Mouse (Mus musculus) adrenal gland, postnatal 4 days (tissue): ENCODE data around the gene C1qtnf7. TPM values are rescaled to one million over a fixed set of nuclear protein-coding genes. Genes with fewer than 3 reads are reported as not detected.

Experiments used
- DNase-seq, 2 experiments: peaks; one replicate each; pipeline ENCODE4 v3.0.0; 2021 to 2022; ENCODE audit warnings: low spot score in 2 of 2, mixed read lengths in 2 of 2
- long read RNA-seq, 2 experiments: library from polyadenylated mRNA; stranded (forward); transcript quantifications; one replicate each; pipeline ENCODE4 v2.0.0; 2021
- total RNA-seq, 2 experiments: library from RNA; stranded (reverse); gene quantifications; 2 replicates each; pipeline ENCODE4 v1.2.3; 2021

The C1qtnf7 gene
- 10 to 100 TPM in 1 of 2 experiments, 1 to 10 TPM in 1; 8.6 to 11.7 TPM for total RNA-seq
- long read RNA-seq, experiment 1, partial matches to known transcripts = 0 of 6 reads
- long read RNA-seq, experiment 1, other reads (novel, unspliced or antisense) = 4 of 6 reads
- long read RNA-seq, experiment 2, transcript C1qtnf7-201 (3 exons, 3,879 nt) = major isoform, 10 of 19 reads
- long read RNA-seq, experiment 2, partial matches to known transcripts = 1 of 19 reads
- long read RNA-seq, experiment 2, other reads (novel, unspliced or antisense) = 8 of 19 reads

- DNase-seq = no peak
Observed at GRCm38 (mm10) chr5:43515401-43515976, at the start of gene C1qtnf7. C1qtnf7 (plus strand) TSS chr5:43515538.

- DNase-seq = no peak
Observed at GRCm38 (mm10) chr5:43466762-43467161, 48.6 kb upstream of the C1qtnf7 start.

DNA sequence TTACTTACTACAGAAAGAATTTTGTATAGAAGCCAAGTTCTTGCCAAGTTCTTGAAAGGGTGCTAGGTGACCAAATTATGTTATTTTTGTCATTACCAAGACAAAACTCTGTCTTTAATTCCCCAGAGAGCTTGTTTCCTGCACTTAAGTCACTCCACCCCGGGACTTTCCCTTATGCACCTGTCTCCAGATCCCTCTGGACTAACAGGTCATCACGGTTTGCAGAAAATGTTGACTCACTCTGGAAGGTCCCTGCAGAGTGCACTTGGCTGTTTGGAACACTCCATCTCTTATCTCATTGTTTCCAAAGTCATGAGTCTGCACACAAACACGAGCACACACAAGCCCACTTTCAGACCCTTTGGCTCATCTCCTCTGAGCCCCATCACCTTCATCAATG is 48.1 kb upstream of the C1qtnf7 start:
- no peak for DNase-seq

- DNase-seq = no peak
Observed at GRCm38 (mm10) chr5:43468937-43469336, 46.4 kb upstream of the C1qtnf7 start.

- DNase-seq = no peak
Observed at GRCm38 (mm10) chr5:43477953-43478352, 37.4 kb upstream of the C1qtnf7 start.

GRCm38 (mm10) chr5:43480046-43480445 is 35.3 kb upstream of the C1qtnf7 start:
- DNase-seq = no peak

DNA sequence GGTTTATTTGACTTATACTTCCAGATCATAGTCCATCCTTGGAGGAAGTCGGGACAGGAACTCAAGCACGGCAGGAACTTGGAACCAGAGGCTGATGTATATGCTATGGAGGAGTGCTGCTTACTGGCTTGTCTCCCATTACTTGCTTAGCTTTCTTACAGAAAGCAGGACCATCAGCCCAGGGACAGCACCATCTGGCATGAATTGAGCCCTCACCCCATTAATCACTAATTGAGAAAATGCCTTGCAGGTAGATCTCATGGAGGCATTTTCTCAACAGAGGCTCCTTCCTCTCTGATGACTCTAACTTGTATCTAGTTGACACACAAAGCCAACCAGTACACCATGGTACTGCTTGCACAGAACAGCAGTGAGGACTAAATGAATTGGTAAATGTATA is 34.6 kb upstream of the C1qtnf7 start:
- no peak for DNase-seq

GRCm38 (mm10) chr5:43481824-43482223 is 33.5 kb upstream of the C1qtnf7 start:
- no peak for DNase-seq

DNA sequence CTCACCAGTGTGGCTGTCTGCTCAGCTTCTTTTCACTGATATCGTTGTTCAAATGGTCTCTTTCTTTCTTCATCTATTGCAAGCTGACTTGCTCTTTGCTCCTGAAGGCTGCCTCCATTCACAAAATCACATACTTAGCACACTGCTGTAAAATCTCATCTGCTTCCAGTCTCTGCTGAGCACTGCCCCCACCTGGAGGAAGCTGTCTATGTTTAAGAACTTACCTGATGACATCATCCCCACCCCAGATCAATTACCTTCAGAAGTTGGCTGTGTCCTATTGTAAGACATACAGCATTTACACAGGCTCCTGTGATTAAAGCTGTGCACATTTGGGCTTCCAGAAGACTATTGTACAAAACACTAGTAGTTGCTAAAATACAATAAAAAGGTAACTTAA is 13.5 kb upstream of the C1qtnf7 start:
- no peak for DNase-seq

- no peak for DNase-seq
Observed at GRCm38 (mm10) chr5:43504243-43504786, 11.0 kb upstream of the C1qtnf7 start.

DNA sequence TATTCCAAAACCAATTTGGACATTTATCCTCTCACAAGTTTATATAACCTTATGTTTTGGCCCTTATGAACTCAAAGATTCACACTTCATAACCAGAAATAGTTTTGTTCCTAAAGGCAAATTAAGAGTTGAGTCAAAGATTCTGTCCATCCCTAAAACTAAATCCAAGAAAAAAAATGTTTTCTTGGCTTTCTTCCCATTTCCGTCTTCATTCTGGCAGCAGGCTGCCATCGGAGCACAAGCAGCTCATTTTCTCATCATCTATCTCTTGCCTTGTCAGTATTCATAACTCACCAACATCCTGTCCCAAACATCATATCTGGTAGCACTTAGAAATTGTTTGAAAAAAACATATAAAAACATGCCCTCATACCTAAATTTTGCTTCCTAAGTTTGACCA is 6.9 kb upstream of the C1qtnf7 start:
- no peak for DNase-seq

DNA sequence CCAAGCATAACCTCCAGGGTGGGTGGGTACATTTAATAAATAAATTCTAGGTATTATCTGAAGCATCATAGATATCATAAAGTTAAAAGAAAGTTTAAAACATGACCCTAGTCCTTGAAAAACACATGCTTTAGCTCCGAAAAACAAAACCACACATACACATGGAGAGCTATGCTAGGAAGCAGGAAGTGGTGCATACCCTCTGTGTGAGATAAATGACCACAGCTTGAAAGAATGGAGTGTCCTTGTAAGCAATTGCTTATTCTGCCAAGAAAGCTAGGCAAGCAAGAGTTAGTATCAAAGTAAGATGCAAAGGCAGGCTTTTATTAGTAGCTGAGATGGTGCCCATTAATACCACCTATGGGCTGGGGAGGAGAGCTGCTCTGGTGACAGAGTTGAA is 6.4 kb upstream of the C1qtnf7 start:
- DNase-seq = no peak

DNA sequence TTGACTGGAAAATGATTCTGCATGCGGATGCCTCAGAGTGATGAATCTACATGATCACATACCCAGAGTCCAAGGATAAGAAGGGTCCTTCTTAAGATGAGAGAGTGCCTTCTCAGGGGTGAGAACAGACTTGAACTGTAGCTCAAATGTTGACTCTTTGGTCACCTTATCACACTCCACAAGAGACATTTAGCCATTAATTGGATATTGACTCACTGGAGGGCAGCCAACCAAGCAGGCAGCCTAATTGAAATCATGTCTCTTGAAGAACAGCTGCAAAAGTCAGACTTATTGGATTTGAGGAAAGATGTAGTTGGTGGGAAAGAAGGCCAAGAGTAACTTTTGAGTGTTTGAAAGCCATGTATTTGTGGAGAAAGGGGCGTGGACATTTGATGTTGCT is 4.2 kb upstream of the C1qtnf7 start:
- DNase-seq = no peak

DNA sequence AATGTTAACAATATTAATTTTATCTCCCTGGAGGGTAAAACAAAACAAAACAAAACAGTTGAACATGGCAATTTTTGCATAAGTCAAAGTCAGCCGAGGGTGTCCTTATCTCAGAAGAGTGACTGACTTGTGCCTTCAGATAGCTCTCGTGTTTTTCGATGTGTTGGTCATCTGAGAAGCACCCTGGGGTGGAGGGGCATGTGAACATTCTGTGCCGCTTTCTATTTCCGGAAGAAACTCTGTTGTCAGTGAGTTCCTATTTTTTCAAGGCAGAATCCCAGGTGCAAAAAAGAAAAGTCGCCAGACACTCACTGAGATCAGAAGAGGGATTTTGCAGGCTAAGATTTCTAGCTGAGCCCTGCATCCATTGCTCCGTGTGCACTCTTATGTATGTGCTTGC is 1.2 kb downstream of the C1qtnf7 start:
- no peak for DNase-seq

GRCm38 (mm10) chr5:43517313-43517712 is 2.0 kb downstream of the C1qtnf7 start:
- no peak for DNase-seq

DNA sequence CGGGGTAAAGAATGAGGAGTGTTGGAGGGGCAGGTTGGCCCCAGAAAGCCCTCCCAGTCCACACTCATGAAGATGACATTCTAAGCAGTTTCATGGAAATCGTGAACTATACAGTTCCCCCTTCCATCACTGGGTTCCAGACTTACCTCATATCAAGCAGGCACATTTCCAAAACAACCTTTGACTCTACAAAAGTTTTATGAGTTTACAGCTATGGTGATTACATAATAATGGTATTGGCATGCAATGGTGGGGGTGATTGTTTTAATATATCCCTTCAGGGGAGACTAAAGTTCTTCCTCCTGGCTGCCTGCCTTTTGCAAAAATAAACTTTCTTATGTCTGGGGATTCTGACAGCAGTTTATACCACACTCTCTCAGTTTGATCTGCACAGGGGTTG is 4.6 kb downstream of the C1qtnf7 start:
- DNase-seq = no peak

GRCm38 (mm10) chr5:43521369-43521768 is 6.0 kb downstream of the C1qtnf7 start:
- no peak for DNase-seq

DNA sequence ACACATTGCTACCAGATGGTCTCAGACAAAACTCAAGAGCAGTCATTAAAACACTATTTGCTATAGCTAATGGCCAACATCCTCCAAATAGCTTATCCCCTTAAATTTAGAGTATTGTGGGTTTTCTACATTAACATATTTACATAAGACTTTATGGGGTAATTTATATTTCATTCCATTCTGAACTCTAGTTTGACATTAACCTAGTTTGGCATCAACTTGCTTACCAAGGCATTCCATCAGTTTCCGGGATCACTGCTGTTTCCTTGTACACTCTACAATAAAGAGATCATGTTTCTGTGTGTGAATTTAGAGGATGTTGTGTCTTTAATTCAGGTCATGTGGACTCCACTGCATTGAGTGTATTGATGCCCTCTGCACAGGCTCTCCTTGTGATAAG is 7.5 kb downstream of the C1qtnf7 start:
- DNase-seq = no peak

GRCm38 (mm10) chr5:43526874-43527584 is 11.7 kb downstream of the C1qtnf7 start:
- DNase-seq = no peak

DNA sequence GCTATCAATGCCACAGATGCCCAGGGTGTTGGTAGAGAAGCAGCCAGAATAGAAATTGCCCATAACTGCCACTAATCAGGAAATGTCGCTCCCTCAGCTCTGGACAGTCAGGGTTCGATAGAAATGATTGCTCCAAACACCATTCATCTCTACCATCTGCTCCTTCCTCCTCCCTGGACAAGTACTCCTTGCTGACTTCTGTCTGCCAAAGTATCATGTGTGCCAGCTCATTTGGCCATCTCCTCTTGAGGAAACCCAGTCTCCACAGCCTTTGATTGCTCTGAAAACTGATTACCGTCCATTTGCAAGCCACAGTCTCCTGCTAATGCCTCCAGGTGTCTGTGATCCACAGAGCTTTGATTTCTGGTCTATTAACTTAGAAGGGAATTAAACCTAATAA is 14.8 kb downstream of the C1qtnf7 start:
- no peak for DNase-seq

GRCm38 (mm10) chr5:43530886-43531285 is 15.5 kb downstream of the C1qtnf7 start:
- DNase-seq = no peak
